Mouse (Mus musculus): ENCODE measurements around the gene Lrp6.

- TF ChIP-seq EP300 (IDR thresholded peaks at IDR 0.05; ENCODE audit: low read depth) (no peak), CTCF (IDR thresholded peaks at IDR 0.05; ENCODE audit: low read depth) (no peak)
These were observed 100.0 kb downstream of the Lrp6 start for GRCm38 (mm10) chr6:134466671-134467229.

Measured in heart, postnatal 0 days (tissue).